Mouse (Mus musculus) cerebellum, adult 2 months (tissue): ENCODE measurements around the gene Sgms1.

Source experiments
- CTCF ChIP-seq: fragments of 200-500 bp; IDR thresholded peaks from 2 replicates; pipeline ENCODE4 v1.5.1; 2011; ENCODE audit warnings: low read depth, mild to moderate bottlenecking, control low read depth, low read length, moderate library complexity, borderline replicate concordance; ENCODE audit not compliant: insufficient read depth
- POLR2A ChIP-seq: fragments of 200-500 bp; IDR thresholded peaks from 2 replicates; pipeline ENCODE4 v1.6.1; 2011; ENCODE audit warnings: low read length, control low read depth, borderline replicate concordance; ENCODE audit not compliant: insufficient read depth

DNA sequence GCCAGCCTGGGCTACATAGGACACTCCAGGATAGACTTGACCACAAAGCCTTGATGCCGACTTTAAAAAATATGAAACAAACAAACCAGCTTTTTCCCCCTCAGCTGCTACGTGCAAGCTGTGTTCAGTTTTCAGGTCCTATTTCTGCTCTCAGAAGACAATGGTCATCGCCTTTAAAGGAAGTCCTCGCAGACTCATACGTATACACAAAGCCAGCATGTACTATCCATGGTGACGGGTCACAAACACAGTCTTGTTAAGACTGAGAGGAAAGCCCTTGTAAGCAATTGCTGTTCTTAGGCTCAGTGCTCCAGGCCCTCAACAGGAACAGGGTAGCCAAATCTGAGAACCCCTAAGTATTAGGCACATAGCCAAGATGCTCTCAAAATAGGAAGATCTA is 110.1 kb downstream of the Sgms1 start:
- no peak for TF ChIP-seq CTCF
- no peak for TF ChIP-seq POLR2A
